Mouse (Mus musculus): ENCODE results near the gene Adamts17.

The Adamts17 gene

GRCm38 (mm10) chr7:66839463-66840007 is at the start of gene Adamts17:
Gene Adamts17, plus strand, starts transcription at chr7:66839735.
- DNase-seq (ENCODE audit: low spot score): peak; percentile 96

GRCm38 (mm10) chr7:66789860-66790748 is 49.4 kb upstream of the Adamts17 start:
- DNase-seq (ENCODE audit: low spot score): no peak

GRCm38 (mm10) chr7:66791022-66791421 is 48.5 kb upstream of the Adamts17 start:
- DNase-seq (ENCODE audit: low spot score): no peak

GRCm38 (mm10) chr7:66796909-66797308 is 42.6 kb upstream of the Adamts17 start:
- DNase-seq (ENCODE audit: low spot score): no peak

GRCm38 (mm10) chr7:66797345-66797744 is 42.2 kb upstream of the Adamts17 start:
- no peak for DNase-seq (ENCODE audit: low spot score)

GRCm38 (mm10) chr7:66798826-66799225 is 40.7 kb upstream of the Adamts17 start:
- no peak for DNase-seq (ENCODE audit: low spot score)

- no peak for DNase-seq (ENCODE audit: low spot score)
These were observed 38.8 kb upstream of the Adamts17 start for GRCm38 (mm10) chr7:66800784-66801183.

GRCm38 (mm10) chr7:66801785-66802184 is 37.8 kb upstream of the Adamts17 start:
- no peak for DNase-seq (ENCODE audit: low spot score)

GRCm38 (mm10) chr7:66803798-66804197 is 35.7 kb upstream of the Adamts17 start:
- DNase-seq (ENCODE audit: low spot score): no peak

GRCm38 (mm10) chr7:66806801-66807200 is 32.7 kb upstream of the Adamts17 start:
- no peak for DNase-seq (ENCODE audit: low spot score)

- DNase-seq (ENCODE audit: low spot score): no peak
These were observed 29.1 kb upstream of the Adamts17 start for GRCm38 (mm10) chr7:66810436-66810835.

GRCm38 (mm10) chr7:66811294-66811693 is 28.2 kb upstream of the Adamts17 start:
- no peak for DNase-seq (ENCODE audit: low spot score)

GRCm38 (mm10) chr7:66812289-66812688 is 27.2 kb upstream of the Adamts17 start:
- DNase-seq (ENCODE audit: low spot score): no peak

- DNase-seq (ENCODE audit: low spot score): no peak
These were observed 26.8 kb upstream of the Adamts17 start for GRCm38 (mm10) chr7:66812737-66813136.

GRCm38 (mm10) chr7:66813172-66813571 is 26.4 kb upstream of the Adamts17 start:
- DNase-seq (ENCODE audit: low spot score): no peak

GRCm38 (mm10) chr7:66815526-66815925 is 24.0 kb upstream of the Adamts17 start:
- no peak for DNase-seq (ENCODE audit: low spot score)

GRCm38 (mm10) chr7:66820034-66820433 is 19.5 kb upstream of the Adamts17 start:
- DNase-seq (ENCODE audit: low spot score): peak; percentile 63

- DNase-seq (ENCODE audit: low spot score): no peak
These were observed 8.7 kb upstream of the Adamts17 start for GRCm38 (mm10) chr7:66830803-66831202.

- peak; percentile 79 for DNase-seq (ENCODE audit: low spot score)
These were observed 8.2 kb upstream of the Adamts17 start for GRCm38 (mm10) chr7:66831295-66831694.

- peak; percentile 67 for DNase-seq (ENCODE audit: low spot score)
These were observed 629 bp downstream of the Adamts17 start for GRCm38 (mm10) chr7:66840008-66840719.

GRCm38 (mm10) chr7:66841165-66841564 is 1.6 kb downstream of the Adamts17 start:
- peak; percentile 47 for DNase-seq (ENCODE audit: low spot score)

- peak; percentile 90 for DNase-seq (ENCODE audit: low spot score)
These were observed 2.5 kb downstream of the Adamts17 start for GRCm38 (mm10) chr7:66842021-66842420.

- no peak for DNase-seq (ENCODE audit: low spot score)
These were observed 4.3 kb downstream of the Adamts17 start for GRCm38 (mm10) chr7:66843846-66844245.

All from testis, postnatal 10 days (tissue).